Mouse (Mus musculus): ENCODE measurements around the gene Ergic1.

DNA sequence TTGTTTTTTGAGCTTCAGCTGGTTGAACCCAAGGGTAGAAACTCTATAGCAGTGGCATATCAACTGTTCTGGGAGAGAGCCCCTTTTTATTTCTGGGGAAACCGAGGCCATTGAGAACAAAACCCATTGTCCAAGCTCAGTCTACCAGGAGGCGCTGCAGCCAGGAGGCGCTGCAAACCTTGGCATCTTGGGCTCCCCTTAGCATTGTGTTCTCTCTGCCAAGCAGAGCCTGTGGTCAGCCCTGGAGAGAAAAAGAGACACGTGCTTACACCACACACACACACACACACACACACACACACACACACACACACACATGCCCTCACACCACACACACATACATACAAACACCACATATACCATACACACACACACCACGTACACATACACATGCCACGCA, 59.0 kb downstream of the Ergic1 start:
- TF ChIP-seq CTCF (IDR thresholded peaks at IDR 0.05) (no peak), EP300 (IDR thresholded peaks at IDR 0.05; ENCODE audit: insufficient read depth, low read depth, low read length) (no peak), POLR2A (IDR thresholded peaks at IDR 0.05; ENCODE audit: insufficient read depth, low read depth, low read length) (no peak)

All from heart, adult 2 months (tissue).